Mouse (Mus musculus) left cerebral cortex, postnatal 25 days (tissue): ENCODE data around the gene Olfm1. TPM values are rescaled to one million over a fixed set of nuclear protein-coding genes. Genes with fewer than 3 reads are reported as not detected.

Experiments used
- DNase-seq, 2 experiments: peaks; one replicate each; pipeline ENCODE4 v3.0.0; 2022; ENCODE audit warnings: low spot score in 2 of 2, mixed read lengths in 1 of 2
- intact Hi-C: fragments of 180-260 bp; cut with DNase I; formaldehyde crosslinking; loops from one replicate; pipeline ENCODE4 v1.15.1; 2025
- total RNA-seq, 2 experiments: library from RNA; stranded (reverse); gene quantifications; 2 replicates each; pipeline ENCODE4 v1.2.3; 2021

The Olfm1 gene
- total RNA-seq, 2 experiments from 2014 or later: 1,581 to 1,689 TPM

DNA sequence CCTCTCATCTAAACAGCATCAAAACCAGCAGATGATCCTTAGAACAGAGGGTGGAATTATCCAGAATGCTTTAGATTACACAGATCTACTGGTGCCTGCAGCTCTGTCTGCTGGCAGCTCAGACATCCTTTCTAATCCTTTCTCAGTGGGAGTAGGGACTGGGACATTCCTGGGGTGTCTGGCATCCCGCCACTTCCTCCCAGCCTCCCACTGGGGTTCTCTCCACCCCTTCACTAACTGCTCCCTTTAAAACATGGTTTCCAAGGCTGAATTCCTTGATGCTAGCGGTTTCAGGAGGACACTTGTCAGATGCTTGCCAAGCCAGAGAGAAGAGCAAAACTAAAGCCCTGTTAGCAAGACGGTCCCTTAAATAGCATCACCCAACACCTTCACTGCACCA is 33.1 kb downstream of the Olfm1 start:
- peak; percentile 73 to 94 for DNase-seq
- intact Hi-C loops: loop anchor here (1.0 to 5.0 kb wide), 4 partner anchors 46 to 187 kb away; no protein-coding TSS in a partner anchor

DNA sequence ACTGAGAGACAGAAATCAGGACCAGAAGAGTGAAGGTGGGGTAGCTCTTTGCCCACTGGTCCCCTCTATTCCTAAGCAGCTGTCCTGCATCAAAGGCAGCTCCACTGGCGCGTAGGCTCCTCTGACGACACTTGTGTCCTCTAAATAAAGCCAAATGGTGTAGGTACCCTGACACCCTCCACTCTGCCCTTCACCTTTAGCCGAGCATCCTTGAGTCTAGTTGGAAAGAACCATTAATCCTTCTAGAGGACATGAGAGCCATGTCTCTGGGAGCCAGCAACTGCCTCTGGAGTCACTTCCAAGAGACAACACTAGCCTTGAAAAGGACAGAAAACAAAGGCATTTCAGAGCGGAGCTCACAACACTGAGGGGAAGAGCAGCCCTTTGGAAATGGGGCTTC is 34.2 kb downstream of the Olfm1 start:
- DNase-seq: no peak
- intact Hi-C loops: loop anchor here (1.0 to 5.0 kb wide), 3 partner anchors 45 to 186 kb away; no protein-coding TSS in a partner anchor

DNA sequence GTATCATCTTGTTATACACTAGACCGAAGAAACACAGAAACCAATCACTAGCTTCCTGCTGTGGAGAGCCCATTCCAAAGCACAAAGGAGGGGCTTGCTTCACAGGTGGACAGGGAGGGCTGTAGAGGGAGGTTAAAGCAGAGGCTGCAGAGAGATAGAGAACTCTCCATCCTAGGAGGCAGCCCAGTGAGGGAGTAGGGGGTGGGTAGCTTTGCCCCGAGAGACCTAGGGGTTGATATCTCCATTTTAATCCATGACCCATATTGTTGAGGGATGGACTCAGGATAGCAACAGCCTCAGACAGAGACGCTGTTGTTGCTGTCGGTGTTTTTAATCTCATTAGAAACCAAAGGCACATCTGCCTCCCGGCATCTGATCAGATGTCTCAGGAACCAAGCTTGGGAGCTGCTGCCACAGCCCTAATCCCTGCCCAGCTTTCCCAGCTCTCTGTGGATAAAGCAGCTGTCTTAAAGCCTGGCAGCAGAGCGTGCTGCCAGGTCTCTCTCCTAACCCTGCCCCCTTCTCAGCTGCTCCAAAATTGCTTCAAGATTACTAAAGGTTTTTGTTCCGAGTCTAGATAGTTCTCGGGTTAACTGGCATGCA is 34.9 kb downstream of the Olfm1 start:
- intact Hi-C loops: loop anchor here (5.0 kb wide), 1 partner anchor 45 kb away; no protein-coding TSS in a partner anchor
- no peak for DNase-seq

DNA sequence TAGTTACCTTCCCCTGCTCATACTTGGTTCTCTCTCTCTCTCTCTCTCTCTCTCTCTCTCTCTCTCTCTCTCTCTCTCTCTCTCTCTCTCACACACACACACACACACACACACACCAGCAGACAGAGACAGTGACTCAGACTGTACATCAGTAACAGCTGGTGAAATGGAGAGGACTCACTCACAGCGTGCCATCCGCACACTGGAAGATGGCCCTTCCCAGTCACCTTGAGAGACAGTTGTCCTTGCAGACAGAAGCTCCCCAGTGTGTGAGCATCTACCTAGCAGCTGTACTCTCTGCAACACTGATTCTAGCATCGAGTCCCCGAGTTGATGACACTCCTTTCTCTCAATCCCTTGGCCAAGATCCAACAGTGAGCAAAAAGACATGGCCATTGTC is 35.6 kb downstream of the Olfm1 start:
- no peak for DNase-seq
- intact Hi-C loops: loop anchor here (5.0 kb wide), 1 partner anchor 44 kb away; no protein-coding TSS in a partner anchor

DNA sequence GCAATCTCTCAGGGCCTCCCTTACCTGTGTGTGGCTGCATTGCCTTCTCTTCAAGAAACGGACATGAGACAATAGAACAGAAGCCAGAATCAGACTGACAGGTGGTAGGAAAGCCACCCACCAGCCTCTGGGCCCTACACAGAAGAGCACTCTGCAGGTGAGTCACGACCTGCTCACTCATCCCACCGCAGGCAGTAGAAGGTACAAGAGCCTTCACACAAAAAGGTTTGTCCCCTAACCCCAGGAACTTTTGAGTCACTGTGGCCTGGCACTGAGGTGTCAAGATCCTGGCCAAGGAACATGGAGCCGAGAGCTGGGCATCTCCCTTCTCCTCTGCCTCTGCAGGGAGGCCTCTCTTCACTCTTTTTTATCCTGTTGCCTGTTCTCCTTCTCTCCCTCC is 42.3 kb downstream of the Olfm1 start:
- DNase-seq: no peak
- intact Hi-C loops: no loop called here

DNA sequence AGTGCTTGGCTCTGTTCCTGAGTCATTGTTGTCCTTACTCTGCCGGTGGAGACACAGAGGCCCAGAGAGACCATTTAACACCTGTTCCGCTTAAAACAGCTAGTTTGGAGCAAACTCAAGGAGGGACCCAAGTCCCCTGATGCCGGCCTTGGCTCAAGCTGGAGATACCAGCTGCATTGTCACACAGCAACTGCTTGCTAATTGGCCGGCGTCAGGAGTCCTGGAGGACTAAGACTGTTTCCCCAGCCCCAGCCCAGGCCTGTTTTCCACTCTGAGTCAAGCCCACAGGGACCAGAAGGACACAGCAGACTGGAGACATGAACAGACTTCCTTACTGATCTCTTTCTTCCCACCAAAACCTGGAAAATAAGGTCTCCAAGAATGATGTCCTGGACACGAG is 43.7 kb downstream of the Olfm1 start:
- intact Hi-C loops: no loop called here
- no peak for DNase-seq

DNA sequence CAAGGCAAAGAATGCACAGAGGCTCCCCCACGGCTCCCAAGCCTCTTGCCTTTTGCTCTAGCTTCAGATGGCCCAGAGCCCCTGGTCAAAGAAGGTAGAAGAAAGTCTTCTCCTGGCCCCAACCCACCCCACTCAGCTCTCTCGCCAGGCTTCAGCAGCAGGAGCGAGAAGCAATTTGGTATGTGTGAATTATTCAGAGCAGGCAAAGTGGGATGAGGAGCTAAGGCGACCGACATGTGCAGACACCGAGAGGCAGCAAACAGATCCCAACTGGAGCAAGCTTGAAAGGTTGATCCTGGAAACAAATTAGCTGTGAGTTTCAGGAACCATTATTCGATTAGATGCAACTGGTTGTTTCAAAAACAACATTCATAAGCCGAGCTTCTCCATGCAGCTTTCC is 46.8 kb downstream of the Olfm1 start:
- intact Hi-C loops: no loop called here
- peak in 1 of 2 experiments; percentile 83 for DNase-seq

DNA sequence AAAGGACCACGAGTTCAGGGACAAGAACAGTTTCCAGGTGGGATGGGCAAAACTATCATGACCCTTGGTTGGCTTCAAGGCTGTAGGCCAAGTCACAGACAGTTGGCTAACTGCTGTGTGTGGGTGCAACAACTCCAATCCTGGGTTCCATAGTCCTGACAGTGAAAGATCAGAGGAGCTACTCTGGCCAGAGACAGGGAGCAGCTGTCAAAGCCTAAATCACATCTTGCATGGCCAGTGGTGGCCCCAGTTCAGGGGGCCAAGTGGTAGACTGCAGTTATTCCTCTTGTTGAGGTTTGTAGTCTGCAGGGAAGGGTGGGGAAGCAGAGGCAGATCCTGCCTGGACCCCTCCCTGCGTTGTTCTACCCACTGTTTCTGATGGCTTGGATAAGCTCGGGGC is 48.1 kb downstream of the Olfm1 start:
- no peak for DNase-seq
- intact Hi-C loops: no loop called here

DNA sequence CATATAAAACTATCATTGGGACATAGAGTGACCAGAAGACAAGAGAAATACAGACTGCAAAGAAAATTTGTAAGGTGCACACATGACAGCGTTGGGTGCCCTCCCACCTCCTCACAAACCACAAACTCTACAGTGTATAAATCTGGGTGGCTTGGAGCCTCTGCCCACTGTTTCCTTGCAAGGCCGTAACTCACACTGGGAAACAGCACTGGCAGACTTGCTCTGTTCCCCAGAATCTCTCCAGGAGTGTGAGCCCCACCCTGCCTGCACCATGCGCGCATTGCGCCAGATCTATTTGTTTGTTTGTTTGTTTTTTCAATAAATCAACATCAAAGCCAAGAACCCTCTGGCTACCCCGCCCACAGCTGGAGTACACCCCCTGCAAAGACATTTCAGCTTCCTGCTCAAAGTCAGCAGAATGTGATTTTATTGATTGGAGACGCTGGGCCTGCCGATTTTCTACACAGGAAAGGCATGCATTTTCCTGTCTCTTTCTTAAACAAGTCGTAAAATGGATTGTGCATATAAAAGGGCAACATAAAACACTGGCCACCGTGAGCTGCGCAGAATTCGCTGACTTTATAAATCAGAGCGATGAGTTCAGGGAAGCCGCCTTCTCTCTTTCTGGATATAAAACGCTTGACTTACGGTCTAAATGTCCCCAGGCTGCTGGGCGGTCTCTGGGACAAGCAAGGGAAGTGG is 48.9 kb downstream of the Olfm1 start:
- intact Hi-C loops: no loop called here
- no peak for DNase-seq

DNA sequence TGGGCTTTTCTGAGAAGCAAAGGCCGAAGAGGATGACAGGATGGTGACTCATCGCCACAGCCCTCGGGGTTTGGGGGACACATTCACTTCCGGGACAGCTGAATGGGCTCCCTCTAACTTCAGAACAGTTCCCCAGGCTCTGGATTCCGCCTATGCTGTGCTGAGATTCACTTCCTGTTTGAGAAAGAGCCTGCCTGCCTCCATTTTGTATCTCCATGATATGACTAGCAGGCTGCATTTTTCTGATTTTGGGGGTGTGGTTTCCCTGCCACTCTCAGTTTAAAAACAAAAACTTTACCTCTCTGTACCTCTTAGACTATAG is 49.4 kb downstream of the Olfm1 start:
- no peak for DNase-seq

DNA sequence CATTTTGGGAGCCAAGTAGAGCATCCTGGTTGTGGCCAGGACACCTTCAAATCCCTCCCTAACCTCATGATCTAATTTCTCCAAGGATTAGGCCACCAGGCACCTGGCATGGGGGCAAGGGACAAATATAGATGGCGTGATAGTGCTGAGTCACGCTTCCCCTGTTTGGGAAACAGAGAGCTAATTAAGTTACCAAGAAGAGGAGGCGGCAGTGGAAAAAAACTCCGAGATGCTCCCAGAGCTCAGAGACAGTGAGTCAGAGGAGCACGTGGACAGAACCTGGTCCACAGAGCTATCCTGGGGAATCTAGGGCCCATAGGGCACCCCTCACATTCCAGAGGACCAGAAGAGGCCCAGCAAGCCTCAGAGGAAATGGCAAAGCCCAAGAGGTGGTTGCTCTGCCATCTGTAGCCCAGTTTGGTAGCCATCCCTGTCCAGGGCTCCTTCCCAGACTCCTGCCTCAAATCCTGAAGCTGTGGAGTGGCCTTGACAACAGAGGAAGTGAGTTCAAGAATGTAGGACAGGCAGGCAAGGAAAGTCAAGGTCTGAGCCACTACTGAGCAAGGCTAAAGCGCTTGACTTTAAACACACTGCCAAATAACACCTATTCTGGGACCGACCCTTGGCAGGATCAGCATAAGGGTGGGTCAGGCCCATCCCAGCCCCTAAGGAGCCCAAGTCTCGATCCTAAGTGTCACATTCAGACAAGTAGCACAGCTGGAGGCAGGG is 52.0 kb downstream of the Olfm1 start:
- DNase-seq: peak; percentile 73 to 94
- intact Hi-C loops: no loop called here

More for the DNA sequence above, 49.4 kb downstream of the Olfm1 start:
- intact Hi-C loops: no loop called here

DNA sequence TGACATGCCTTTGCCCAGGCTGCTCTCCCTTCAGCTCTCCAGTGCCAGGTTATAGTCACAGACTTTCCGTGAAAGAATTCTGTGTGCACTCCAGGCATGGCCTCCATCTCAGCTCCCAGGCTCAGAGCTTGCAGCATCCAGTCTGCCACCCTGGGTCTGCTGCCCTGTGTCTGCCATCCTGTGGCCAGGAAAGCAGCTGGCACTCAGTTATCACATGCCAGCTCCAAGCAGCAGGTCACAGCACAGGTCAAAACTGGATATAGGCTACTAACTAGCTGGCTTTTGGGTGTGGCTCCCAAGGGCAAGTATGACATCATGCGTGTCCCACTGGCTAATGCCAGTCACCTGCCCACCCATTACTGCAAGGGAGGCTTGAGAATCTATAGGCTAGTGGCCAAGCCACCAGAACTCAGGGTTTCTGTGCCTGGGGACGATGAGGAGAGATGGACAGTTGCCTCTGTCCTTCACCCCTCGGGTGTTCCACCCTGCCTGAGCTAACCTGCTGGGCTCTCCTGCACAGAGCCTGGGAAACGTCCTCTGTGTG is 53.4 kb downstream of the Olfm1 start:
- intact Hi-C loops: no loop called here
- DNase-seq: no peak

DNA sequence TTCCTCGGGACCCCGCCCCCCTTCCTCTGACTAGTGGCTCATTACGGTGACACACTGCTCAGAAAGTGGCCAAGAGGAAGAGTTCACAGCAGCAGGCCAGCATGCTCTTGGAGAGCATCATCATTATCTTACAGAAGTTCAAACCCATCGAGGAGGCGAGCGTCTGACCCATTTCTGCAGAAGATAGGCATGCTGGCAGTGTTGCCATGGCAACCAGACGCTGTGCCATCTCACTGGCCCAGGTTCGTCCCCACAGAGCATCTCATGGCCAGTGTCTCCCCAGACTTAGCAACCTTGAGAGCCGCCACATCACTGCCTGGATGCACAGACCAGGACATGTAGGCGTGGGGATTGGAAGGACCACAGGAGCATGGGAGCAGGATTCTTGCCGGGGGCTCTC is 54.3 kb downstream of the Olfm1 start:
- intact Hi-C loops: no loop called here
- peak in 1 of 2 experiments; percentile 55 for DNase-seq

DNA sequence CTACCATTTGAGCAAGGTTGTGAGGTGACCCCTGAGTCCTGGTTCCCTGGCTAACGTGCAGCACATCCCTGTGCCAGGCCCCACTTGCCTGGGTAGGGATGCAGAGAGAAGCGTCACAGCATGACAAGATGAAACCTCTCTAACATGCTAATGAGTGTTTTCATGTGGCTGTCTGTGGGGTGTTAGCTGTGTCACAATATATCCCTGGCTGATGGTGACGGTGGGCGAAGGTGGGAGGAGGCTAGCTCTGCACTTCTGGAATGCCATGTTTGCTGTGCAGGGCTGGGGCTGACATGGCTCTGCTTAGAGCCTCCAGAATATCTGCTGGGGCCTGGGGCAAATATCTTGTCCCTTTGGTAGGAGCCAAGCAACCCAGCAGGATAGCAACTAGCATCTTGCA is 59.8 kb downstream of the Olfm1 start:
- intact Hi-C loops: no loop called here

DNA sequence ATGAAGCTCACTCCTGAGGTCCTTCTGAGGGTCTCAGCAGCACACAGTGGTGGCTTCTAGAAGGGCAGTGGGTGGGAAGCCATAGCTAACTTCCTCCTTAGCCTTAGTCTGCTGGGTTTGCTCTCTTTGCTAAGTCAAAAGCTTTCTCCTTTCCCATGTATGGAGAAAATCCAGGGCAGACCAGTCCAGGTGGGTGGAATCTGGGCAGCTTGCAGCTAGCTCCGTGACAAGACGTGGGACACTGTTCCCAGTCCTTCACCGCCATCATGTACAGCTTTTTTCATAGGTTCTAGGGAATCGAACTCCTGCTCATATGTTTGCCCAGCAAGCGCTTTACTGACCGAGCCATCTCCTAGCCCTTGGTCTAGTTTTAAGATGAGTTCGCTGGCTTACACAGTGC is 63.2 kb downstream of the Olfm1 start:
- intact Hi-C loops: no loop called here
- DNase-seq: peak in 1 of 2 experiments; percentile 85

More for the DNA sequence above, 59.8 kb downstream of the Olfm1 start:
- DNase-seq: peak in 1 of 2 experiments; percentile 71

DNA sequence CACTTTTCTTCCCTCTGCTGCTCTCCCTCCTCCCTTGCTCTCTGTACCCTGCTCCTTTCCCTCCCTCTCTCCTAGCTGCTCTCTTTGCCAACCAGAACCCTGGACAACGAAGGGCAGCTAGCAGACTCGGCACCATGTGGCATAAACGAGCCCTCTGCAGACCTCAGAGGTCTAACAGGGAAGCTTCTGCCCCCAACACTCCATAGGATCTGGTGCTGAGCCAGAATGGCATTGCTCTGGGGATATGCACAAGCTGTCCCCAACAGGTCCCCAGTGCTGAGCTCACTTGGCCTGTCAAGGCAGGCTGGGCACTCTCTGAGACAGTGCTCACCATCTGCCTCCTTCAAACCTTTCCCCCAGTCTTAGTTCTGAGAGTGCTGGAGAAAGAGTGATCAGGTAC is 68.6 kb downstream of the Olfm1 start:
- no peak for DNase-seq
- intact Hi-C loops: no loop called here

DNA sequence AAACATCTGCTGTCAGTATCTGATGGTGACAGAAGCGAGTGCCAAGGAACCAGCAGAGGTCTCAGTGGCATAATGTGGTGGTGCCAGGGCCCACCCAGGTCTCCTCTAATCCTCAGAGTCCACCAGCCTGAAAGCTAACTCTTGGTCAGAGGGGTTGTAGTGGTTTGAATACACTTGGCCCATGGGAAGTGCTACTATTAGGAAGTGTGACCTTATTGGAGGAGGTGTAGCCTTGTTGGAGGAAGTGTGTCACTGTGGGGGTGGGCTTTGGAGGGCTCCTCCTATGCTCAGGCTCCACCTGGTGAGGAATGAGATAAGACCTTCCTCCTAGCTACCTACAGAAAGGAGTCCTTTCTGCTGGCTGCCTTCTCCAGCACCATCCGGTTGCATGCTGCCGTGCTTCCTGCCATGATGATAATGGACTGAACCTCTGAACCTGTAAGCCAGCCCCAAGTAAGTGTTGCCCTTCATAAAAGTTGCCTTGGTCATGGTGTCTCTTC is 75.0 kb downstream of the Olfm1 start:
- intact Hi-C loops: no loop called here
- DNase-seq: no peak

DNA sequence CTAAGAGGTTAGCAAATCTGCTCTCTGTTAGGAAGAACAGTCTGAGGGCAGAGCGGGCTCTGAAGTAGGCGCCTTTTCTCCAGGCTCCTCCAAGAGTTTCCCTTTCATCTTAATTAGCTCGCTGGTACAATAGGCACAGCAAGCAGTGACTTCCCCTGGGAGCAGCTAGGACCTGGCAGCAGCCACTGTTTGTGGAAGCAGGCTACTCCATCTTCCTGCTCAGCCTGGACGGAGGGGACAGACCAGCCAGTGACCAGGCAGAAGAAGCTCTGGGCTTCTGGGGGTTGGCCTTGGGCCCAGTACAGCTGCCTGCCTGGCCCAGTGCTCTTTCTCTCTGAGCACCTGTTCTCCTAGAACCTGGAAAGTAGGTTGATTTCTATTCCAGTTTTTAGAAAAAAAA is 77.8 kb downstream of the Olfm1 start:
- intact Hi-C loops: loop anchor here (5.0 kb wide), 1 partner anchor 43 kb away; no protein-coding TSS in a partner anchor
- DNase-seq: peak in 1 of 2 experiments; percentile 27

DNA sequence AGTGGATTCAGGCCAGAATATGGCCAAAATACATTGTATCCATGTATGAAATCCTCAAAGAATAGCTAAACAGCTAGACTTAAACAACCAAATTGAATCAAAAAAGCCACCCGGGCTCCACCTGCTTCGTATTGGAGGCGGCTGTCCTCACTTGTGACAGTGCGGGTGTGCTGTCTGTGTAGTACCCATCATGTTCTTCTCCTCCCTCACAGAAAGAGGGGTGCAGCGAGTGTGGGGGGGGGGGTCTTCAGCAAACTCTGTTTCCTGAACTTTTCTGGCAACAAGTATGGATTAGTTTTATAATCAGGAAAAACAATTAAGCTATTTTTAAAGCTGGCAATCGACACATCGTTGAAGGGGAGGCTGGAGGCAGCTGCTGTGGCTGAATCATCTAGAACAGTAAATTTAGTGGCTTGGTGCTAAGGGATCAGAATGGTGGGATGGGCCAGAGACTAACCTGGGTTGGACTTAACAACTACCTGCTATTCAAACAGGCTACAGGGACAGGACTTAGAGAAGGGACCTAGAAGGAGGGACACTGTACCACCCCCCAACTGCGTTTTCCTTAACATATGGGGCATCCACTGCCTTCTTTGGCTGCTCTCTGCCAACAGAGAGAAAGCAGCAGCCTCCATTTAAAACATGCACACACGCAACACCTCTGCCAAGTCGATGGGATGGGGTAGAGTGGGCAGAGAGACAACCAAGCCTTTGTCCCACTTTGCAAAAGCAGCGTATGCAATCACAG is 79.6 kb downstream of the Olfm1 start:
- peak; percentile 58 to 94 for DNase-seq
- intact Hi-C loops: loop anchor here (1.0 to 5.0 kb wide), 4 partner anchors 19 to 141 kb away; no protein-coding TSS in a partner anchor
